Mouse (Mus musculus): ENCODE data around the gene Cd82. TPM values are rescaled to one million over a fixed set of nuclear protein-coding genes. Genes with fewer than 3 reads are reported as not detected.
A peak's percentile ranks its signal among the peaks of the same experiment; 100 is the strongest.

Gene Cd82
- polyA plus RNA-seq, 1 experiment = 13.3 TPM

DNA sequence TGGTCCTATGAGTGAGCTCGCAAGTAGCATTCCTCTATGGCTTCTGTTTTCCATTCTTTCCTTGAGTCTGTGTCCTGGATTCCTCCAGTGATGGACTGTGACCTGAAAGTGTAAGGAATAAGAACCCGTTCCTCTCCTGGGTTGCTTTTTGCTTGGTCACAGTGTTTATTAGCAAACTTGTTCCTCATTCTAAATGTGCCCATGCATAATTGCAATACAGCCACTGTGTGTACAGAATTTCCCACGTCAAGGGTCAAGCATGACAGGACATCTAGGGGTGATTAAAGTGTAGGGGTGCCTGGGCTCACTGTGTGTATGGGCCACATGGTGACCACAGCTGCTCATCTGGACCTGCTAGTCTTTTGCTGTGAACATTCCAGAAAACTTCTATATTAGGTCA is 28.0 kb downstream of the Cd82 start:
- H3K4me1 ChIP-seq = peaks cover 16% of the 10 kb centered on the region
- H3K4me3 ChIP-seq (replicated peaks) = no peak overlapping the region
- H3K36me3 ChIP-seq (replicated peaks; ENCODE audit: low read length) = no peaks in the 10 kb centered on the region
- peaks cover 7% of the 10 kb centered on the region for H3K9me3 ChIP-seq
- peaks cover 93% of the 10 kb centered on the region for H3K27me3 ChIP-seq (replicated peaks)
- TF ChIP-seq GATA1 (IDR thresholded peaks at IDR 0.05; ENCODE audit: borderline replicate concordance, low read length) (no peak), FLI1 (IDR thresholded peaks at IDR 0.05; ENCODE audit: low read length) (no peak)

DNA sequence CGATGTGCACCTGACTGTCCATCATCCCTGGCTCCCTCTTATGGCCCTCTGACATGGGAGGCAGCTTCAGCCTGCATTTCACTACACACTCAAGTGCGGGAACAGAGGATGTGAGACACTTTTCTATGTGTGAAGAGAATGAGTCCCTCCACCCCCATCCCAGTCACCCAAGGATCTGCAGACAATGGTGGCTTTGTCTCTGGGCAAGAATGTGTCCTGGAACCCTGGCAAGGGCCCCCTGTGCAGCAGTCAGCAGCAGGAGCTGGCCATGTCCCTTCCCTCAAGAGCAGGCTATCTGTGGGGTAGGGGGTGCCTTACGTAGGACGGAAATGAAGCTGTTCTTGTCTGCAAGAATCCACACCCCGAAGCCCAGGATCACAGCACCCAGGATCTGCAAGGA is 29.4 kb downstream of the Cd82 start:
- H3K4me1 ChIP-seq = peaks cover 18% of the 10 kb centered on the region
- H3K27me3 ChIP-seq (replicated peaks) = peaks cover 95% of the 10 kb centered on the region
- H3K4me3 ChIP-seq (replicated peaks) = no peak overlapping the region
- H3K36me3 ChIP-seq (replicated peaks; ENCODE audit: low read length) = no peaks in the 10 kb centered on the region
- TF ChIP-seq GATA1 (IDR thresholded peaks at IDR 0.05; ENCODE audit: borderline replicate concordance, low read length) (no peak), FLI1 (IDR thresholded peaks at IDR 0.05; ENCODE audit: low read length) (no peak)
- H3K9me3 ChIP-seq = peaks cover 7% of the 10 kb centered on the region

DNA sequence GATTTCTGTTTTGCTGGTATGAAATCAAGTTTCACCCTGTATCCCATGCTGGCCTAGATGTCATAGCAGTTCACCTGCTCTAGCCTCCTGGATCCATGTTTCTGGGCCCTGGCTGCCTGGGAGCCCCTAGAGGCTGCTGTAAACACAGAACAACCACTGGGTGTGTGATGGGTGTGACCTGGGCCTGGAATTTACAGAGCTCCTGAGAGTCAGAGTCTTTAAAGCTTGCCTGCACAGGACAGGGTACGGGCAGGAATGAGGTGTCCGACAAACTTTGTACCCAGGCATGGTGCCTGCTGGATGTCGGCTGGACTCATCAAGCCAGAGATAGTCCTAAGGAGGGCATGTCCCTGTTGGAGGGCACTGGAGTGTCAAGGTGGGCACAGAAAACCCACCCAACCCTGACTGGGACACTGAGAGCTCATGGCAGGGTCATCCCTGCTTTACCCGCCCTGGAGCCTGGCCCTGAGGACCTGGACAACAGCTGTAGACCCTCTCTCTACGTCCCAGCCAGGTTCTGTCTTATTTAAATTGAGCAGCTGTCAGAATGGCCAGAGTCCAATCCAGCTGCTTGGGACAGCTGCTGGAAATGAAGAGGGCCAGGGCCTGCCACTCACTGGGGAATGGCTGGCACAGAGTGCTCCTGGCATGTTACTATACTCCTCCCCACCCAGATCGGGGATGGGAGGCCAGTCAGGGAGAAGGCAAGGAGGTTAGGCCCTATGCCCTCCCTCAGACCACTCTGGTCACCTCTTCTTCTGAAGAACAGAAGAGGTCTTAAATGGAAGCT is 30.1 kb downstream of the Cd82 start:
- peaks cover 7% of the 10 kb centered on the region for H3K9me3 ChIP-seq
- TF ChIP-seq GATA1 (IDR thresholded peaks at IDR 0.05; ENCODE audit: borderline replicate concordance, low read length) (no peak), FLI1 (IDR thresholded peaks at IDR 0.05; ENCODE audit: low read length) (no peak)
- H3K4me3 ChIP-seq (replicated peaks) = no peak overlapping the region
- H3K27me3 ChIP-seq (replicated peaks) = peaks cover 95% of the 10 kb centered on the region
- H3K36me3 ChIP-seq (replicated peaks; ENCODE audit: low read length) = no peaks in the 10 kb centered on the region
- H3K4me1 ChIP-seq = peaks cover 26% of the 10 kb centered on the region

DNA sequence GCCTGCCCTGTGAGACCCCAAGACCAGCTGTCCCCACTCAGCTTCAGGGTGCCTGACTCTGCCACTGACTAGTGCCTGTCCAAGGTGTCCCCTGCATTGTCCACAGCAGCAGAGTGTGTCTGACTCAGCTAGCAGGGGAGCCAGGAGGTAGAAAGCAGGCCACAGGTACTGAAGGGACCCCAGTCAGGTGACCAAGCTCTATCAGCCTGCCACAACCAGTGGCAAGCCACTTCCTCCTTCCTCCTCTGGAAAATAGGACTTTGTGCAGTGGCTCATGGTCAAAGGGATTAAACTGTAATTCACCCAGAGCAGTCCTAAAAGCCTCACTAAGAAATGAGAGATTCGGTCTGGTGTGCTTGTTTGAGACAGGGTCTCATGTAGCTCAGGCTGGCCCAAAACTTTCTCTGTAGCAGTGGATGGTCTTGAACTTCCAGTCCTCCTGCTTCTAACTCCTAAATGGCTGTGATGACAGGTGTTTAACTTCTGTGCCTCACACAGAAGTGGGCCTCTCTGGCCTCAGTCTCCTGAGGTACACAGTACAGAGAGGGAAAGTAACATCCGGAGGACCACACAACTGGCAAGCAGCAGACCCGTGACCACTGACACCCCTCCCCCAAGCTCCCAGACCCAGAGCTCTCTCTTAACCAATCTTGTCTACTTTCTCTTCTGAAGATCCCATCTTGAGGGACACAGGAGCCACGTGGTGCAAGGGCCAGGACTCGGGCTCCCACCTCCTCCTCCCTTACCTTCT is 31.2 kb downstream of the Cd82 start:
- TF ChIP-seq FLI1 (IDR thresholded peaks at IDR 0.05; ENCODE audit: low read length) (no peak), GATA1 (IDR thresholded peaks at IDR 0.05; ENCODE audit: borderline replicate concordance, low read length) (no peak)
- H3K27me3 ChIP-seq (replicated peaks) = peaks cover 96% of the 10 kb centered on the region
- H3K9me3 ChIP-seq = peaks cover 7% of the 10 kb centered on the region
- no peaks in the 10 kb centered on the region for H3K36me3 ChIP-seq (replicated peaks; ENCODE audit: low read length)
- peaks cover 23% of the 10 kb centered on the region for H3K4me1 ChIP-seq
- peak overlapping the region; percentile 6 for H3K4me3 ChIP-seq (replicated peaks)

DNA sequence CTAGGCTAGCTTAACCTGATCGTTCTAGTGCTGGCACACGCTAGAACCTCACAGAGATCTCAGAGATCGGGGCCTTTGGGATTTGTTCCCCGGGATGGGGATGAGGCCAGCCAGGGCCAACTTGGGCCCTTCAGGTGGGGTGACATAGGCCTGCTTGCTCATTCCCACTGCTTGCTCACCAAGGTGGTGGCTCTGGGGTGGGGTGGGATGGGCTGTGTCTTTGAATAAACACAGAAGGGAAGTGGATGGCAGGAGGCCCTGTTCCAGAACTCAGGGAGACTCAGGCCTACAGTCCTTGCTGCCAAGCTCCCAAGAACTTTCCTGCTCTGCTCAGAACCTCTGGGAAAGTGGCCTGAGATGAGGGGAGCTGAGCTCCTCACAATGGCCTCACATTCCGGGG is 31.9 kb downstream of the Cd82 start:
- H3K36me3 ChIP-seq (replicated peaks; ENCODE audit: low read length) = no peaks in the 10 kb centered on the region
- H3K4me3 ChIP-seq (replicated peaks) = no peak overlapping the region
- TF ChIP-seq FLI1 (IDR thresholded peaks at IDR 0.05; ENCODE audit: low read length) = no peak
- peaks cover 7% of the 10 kb centered on the region for H3K9me3 ChIP-seq
- H3K4me1 ChIP-seq = peaks cover 23% of the 10 kb centered on the region
- peaks cover 98% of the 10 kb centered on the region for H3K27me3 ChIP-seq (replicated peaks)

DNA sequence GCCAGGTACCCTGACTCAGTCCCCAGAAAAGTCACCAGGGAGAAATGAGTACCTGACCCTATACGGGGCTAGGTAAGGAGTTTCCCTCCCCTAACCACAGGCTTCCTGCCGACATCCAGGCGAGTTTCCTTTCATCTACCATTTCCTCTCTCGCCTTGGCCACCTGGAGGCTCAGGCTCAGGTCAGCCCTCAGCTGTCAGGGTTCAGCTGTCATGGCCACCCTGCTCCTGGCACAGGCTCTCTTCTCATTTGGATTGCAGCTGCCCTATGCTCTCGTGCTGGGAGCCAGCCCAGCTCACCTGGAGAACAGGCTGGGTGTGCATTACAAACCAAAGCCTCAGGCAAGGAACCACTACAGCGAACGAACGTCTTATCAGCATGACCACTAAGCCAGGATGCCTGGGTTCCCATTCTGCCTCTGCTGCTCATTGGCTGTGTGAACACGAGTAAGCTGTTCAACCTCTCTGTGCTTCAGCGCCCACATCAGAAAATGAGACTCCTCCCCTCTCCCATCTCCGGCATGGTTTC is 34.9 kb downstream of the Cd82 start:
- TF ChIP-seq FLI1 (IDR thresholded peaks at IDR 0.05; ENCODE audit: low read length) (no peak), GATA1 (IDR thresholded peaks at IDR 0.05; ENCODE audit: borderline replicate concordance, low read length) (no peak)

DNA sequence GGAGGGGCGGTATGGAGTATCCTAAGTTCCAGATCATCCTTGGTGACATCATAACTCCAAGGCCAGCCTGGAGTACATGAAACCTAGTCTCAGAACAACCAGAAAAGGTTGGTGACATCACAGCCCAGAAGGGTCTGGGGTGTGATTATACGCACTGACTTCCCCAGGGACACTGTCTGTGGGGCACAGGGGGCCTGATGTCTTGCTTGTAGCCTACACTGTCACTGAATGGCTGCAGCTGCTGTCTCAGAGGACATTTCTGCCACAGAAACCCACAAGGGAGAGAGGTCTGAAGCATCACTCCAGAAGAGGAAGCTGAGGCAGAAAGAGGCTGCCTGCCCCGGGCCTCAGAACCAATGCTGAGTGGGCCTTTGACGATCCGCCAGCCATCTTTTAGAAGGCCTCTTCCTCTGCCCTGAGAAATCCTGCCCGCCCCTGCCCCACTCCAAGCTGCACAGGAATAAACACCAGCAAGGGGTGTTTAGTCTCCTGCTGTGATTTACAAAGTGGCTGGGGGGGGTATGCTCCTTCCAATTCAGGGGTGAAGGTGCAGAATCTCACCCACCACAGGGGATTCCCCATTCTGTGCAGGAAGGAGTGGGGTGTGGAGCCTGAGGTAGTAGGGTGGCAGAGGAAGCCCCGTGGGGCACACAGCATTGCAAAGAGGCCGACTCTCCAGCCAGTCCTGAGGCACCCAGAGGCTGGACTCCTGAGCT is 35.8 kb downstream of the Cd82 start:
- TF ChIP-seq GATA1 (IDR thresholded peaks at IDR 0.05; ENCODE audit: borderline replicate concordance, low read length) (no peak), FLI1 (IDR thresholded peaks at IDR 0.05; ENCODE audit: low read length) (no peak)
- Histone ChIP-seq H3K4me3 (replicated peaks) (no peak overlapping the region), H3K9me3 (no peaks in the 10 kb centered on the region), H3K4me1 (peaks cover 29% of the 10 kb centered on the region), H3K27me3 (replicated peaks) (peaks cover 90% of the 10 kb centered on the region), H3K36me3 (replicated peaks; ENCODE audit: low read length) (no peaks in the 10 kb centered on the region)

More for the DNA sequence above, 34.9 kb downstream of the Cd82 start:
- peaks cover 90% of the 10 kb centered on the region for H3K27me3 ChIP-seq (replicated peaks)
- no peak overlapping the region for H3K4me3 ChIP-seq (replicated peaks)
- peaks cover 30% of the 10 kb centered on the region for H3K4me1 ChIP-seq
- no peaks in the 10 kb centered on the region for H3K9me3 ChIP-seq
- H3K36me3 ChIP-seq (replicated peaks; ENCODE audit: low read length) = no peaks in the 10 kb centered on the region

DNA sequence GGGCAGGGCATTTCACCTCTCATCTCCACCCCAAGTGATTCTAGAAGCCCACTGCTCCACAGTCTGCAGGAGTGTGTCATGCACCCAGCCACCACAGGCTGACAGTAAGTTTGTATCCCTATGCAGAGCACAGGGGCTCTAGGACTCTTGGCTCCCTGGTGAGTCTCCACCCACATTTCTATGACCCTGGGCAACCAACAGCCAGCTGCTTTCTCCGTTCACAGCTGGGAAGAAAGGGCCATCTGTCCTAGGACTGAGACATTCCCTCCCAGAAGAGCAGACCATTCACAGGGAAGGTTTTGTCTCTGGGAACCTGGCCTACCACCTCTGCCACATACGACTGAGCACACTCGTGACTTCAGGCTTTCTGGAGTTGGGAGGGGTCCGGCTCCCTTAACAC is 37.1 kb downstream of the Cd82 start:
- Histone ChIP-seq H3K36me3 (replicated peaks; ENCODE audit: low read length) (no peaks in the 10 kb centered on the region), H3K4me1 (peaks cover 18% of the 10 kb centered on the region), H3K4me3 (replicated peaks) (no peak overlapping the region), H3K27me3 (replicated peaks) (peaks cover 89% of the 10 kb centered on the region), H3K9me3 (no peaks in the 10 kb centered on the region)
- TF ChIP-seq FLI1 (IDR thresholded peaks at IDR 0.05; ENCODE audit: low read length) (no peak), GATA1 (IDR thresholded peaks at IDR 0.05; ENCODE audit: borderline replicate concordance, low read length) (no peak)

DNA sequence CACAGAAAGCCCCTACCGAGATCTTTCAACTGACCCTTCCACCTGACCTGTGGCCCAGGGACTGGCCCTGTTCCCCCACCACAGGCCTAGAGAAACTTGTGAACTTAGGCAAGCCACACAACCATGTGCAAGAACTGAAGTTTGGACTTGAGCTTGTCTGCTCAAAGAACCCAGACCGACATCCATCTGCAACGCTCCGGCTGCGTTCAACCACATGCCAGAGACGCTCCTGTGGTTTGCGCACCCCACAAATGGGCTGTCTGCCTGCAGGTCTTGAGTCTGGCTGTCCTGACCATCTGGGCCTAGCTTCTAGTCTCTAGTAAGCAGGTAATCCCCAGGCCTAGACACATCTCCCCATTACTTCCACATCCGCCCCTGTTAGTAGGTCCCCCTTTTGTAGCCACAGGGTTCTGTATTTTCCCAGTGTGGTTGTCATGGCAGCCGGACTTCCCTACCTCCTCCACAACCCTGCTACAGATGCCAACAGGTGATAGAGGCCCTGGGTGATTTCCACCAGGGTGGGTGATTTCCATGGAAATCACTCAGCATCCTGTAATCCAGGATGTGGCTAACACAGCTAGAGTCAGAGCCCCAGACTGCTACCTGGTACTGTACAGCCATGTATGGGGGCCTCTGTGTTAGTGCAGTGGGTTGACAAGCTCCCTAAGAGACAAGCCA is 38.5 kb downstream of the Cd82 start:
- H3K4me3 ChIP-seq (replicated peaks) = no peak overlapping the region
- peaks cover 18% of the 10 kb centered on the region for H3K4me1 ChIP-seq
- no peak for TF ChIP-seq FLI1 (IDR thresholded peaks at IDR 0.05; ENCODE audit: low read length)
- TF ChIP-seq GATA1 (IDR thresholded peaks at IDR 0.05; ENCODE audit: borderline replicate concordance, low read length) = no peak
- H3K27me3 ChIP-seq (replicated peaks) = peaks cover 90% of the 10 kb centered on the region
- no peaks in the 10 kb centered on the region for H3K36me3 ChIP-seq (replicated peaks; ENCODE audit: low read length)
- H3K9me3 ChIP-seq = no peaks in the 10 kb centered on the region
